Comparison of ENCODE assay signal across 15 mouse cellular contexts in genomic region chr2:116299551-116299950, GRCm38 (mm10).
"Had no signal": no experiment of that assay in that cellular context is flagged by ENCODE, and none has a peak within 500 bp of the region (broad histone marks: within the 10 kb centered on the region; RNA-seq: fewer than 3 reads in every experiment).

No protein-coding gene starts in this region.

- H3K9me3 ChIP-seq: neural tube, embryonic 12.5 days; neural tube, embryonic 13.5 days; neural tube, embryonic 15.5 days; stomach, embryonic 15.5 days had no signal

- H3K9ac ChIP-seq: neural tube, embryonic 12.5 days; neural tube, embryonic 13.5 days; neural tube, embryonic 15.5 days; stomach, embryonic 15.5 days had no signal

- H3K36me3 ChIP-seq: neural tube, embryonic 12.5 days; neural tube, embryonic 13.5 days; neural tube, embryonic 15.5 days; stomach, embryonic 15.5 days had no signal

- H3K4me3 ChIP-seq: neural tube, embryonic 12.5 days; neural tube, embryonic 13.5 days; neural tube, embryonic 15.5 days; stomach, embryonic 15.5 days had no signal

- H3K4me2 ChIP-seq: neural tube, embryonic 12.5 days; neural tube, embryonic 13.5 days; neural tube, embryonic 15.5 days; stomach, embryonic 15.5 days had no signal

- H3K4me1 ChIP-seq: neural tube, embryonic 12.5 days; neural tube, embryonic 13.5 days; neural tube, embryonic 15.5 days; stomach, embryonic 15.5 days had no signal

- DNase-seq: right cerebral cortex, adult 18-20 months; right cerebral cortex, postnatal 14 days; right cerebral cortex, postnatal 4 days; spleen, adult 18-20 months; thymus, adult 18-20 months; thymus, adult 2 months; thymus, postnatal 14 days; thymus, postnatal 25 days; thymus, postnatal 36 days; thymus, postnatal 4 days had no signal

- H3K27me3 ChIP-seq: neural tube, embryonic 12.5 days; neural tube, embryonic 13.5 days; neural tube, embryonic 15.5 days; stomach, embryonic 15.5 days had no signal

- H3K27ac ChIP-seq: neural tube, embryonic 12.5 days; neural tube, embryonic 13.5 days; neural tube, embryonic 15.5 days; stomach, embryonic 15.5 days; stomach, postnatal 0 days had no signal
